Mouse (Mus musculus) ovary, adult 18-20 months (tissue): Measurements from ENCODE around the gene Rin3.

Experiments used
- DNase-seq: peaks from one replicate; pipeline ENCODE4 v3.0.0; 2022; ENCODE audit warnings: low spot score, mixed read lengths

Gene Rin3

DNA sequence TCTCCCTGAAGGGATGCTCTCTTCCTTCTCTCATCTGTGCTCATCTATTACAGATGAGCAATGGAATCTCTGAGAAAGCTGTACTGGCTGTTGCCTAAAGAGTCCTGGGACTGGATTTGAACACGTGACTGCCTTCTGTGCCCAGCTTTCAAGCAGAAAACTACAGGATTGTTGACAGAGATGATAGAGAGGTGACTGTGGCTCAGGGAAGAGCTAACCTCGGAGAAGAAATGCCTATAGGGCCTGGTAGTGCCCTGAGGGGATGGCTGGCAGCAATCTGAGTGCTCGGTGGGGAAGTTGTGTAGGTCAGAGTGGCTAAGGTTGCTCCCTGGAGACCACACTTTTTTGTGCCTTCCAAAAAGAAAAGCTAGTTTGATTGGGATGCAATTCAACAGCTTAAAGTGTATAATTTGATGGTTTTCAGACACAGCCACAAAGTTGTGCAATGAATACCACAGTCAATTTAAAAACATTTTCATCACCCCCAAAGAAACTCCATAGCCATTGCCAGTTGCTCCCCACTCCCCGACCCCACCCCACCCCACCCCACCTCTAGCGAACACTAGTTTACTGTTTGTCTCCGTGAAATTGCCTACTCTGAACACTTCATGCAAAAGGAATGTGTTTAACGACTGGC, 1.9 kb upstream of the Rin3 start:
- DNase-seq, result no peak

DNA sequence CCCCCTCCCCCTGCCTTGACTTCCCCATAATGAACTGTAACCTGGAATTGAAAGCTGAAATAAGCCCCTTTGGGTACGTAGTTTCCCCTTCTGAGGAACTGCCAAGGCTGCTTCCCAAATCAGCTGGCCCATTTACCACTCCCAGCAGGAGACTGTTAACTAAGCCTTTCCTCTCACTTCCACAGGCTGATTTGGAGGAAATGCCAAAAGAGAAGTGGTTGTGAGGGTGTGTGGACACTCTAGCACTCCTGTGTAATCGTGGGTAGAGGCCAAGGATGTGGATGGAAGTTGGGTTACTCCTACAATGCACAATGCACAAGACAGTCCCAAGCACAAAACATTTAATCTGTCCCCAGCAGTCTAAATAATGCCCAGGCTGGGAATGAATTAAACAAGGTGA, 722 bp upstream of the Rin3 start:
- no peak for DNase-seq

DNA sequence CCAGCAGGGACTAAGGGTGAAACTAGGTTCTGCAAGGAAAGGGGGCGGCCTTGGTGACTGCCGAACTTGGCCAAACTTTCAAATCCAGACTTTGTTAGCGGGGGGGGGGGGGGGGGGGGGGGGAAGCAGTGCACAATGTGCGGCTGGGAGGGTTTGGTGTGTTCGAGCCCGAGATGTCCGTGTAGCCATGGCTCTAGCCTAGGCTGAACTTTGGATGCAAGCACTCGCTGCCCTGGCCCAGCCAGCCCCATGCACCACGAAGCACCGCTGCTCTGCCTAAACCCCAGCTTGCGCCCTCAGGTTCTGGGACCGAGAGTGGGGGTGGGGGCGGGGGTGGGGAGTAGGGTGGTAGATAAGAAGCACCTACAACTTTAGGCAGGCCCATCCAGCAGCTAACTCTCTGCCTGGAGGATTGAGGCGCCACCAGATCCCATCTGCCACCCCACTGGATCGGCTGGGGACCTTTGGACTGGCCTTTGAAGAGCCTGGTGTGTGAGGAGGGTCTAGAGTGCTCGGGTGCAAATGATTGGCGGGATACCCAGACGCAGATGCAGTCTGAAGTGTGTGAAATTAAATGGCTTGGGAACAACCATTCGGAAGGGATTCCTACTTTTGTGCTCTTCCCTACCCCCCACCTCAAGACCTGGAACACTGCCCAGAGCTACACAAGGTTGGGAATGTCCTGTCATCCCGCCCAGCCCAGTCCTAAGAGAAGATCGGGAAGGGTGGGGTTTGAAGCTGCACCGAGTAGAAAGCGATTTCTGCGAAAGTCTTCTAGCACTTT, 827 bp downstream of the Rin3 start:
- DNase-seq, result no peak

DNA sequence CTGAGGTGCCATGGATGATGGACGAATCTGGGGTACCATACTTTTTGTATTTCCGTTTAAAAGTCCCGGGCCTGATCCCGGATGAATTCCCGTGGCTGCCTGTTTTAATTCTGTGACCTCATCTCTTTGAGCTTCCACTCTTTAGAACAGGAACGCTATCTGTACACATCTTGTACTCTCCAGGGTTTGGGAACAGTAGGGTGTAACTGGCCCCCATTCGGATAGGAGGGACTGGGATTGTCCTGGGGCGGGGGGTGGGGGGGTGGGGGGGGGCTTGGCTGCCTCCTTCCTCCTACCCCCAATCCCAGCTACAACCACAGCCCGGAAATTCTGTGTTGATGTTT, 1.4 kb downstream of the Rin3 start:
- no peak for DNase-seq

DNA sequence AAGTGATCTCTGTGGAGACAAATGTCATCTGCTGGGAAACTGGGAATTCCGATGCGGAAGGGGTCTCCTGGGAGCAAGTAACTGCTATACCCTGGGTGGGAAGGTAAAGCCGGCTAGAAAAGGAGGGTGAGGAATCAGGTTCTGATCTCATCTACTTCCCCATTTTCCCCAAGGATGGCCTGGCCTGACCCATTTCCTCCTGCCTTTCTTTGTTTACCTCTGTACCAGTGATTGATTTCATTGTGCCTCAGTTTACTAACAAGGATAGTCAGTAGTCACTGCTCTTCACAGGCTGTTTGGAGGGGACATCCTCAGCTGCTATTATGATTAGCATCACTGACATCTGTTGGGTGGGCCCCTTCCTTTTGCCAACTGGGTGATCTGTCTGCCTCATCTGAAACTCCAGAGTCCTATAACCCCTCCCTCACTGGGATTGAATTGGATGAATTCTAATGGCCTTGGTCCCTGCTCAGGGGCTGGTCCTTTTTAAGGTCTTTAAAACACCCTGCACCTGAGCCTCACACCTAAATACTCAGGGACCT, 1.8 kb downstream of the Rin3 start:
- no peak for DNase-seq

DNA sequence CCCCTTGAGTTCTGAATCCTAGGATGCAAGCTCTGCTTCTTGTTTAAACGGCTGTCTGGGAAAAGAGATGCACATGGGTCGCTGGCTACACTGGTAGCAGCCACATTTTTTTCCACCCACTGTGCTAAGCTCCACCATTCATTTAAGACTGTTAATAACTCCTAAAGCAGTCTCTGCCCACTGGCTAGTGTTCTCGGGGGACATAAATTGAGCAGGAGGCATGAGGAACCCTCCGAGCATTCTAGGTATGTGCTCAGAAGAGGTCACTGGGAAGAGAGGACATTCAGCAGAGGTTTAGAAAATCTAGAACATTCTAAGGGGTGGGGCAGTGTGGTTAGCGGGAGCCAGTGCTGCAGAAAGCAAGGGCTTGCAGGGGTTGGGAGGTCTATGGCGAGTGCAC, 2.5 kb downstream of the Rin3 start:
- DNase-seq, result no peak

DNA sequence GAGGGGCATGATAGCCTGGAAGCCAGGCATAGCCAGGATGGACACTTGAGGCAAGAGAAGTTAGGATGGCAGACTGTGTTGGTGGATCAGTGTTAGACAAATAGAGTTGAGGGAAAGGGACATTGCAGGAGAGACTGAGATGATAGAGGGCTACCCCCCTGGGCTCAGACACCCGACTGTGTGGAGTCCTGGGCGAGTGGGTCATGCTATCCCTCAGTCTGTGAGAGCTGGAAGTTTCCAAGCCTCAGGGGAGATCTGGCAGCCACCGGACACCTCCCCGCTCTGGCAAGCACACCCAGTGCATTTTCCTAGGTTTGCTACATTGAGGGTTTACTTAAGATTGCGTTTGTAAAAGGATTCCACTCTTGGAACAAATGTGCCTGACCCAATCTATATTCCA, 2.9 kb downstream of the Rin3 start:
- DNase-seq, result no peak

DNA sequence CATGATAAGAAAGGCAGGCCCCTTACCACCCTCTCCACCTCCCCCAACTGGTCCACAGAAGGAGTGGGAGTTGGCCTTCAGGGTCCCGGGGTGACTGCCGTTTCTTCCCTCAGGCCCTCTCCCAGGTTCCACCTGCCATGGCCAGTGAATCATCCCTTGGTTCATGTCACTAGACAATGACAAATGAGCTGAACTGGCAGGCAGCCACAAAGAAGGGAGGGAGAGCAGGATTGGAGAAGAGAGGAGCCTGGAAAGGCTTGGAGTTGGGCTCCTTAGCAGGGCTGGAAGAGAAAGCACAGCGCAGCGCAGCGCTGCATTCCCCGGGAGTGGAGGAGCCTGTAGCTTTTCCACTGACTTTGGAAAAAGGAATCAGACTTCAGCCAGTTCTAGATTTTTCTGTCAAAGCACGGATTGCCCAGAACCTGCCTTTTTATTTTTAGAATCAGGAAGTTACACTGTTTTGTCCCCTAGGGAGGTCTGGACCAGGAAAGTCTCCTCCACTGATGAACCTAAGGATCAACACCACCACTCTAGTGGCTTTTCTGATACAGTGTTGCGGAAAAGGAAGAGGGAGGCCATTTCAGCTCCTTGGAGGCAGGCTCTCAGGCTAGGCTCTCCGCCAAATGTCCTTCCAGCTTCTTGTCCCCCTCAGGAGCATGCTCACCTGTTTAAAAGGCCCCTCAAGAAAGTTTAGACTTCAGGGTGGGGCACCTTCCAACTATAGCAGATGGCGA, 4.0 kb downstream of the Rin3 start:
- peak; percentile 54 for DNase-seq

DNA sequence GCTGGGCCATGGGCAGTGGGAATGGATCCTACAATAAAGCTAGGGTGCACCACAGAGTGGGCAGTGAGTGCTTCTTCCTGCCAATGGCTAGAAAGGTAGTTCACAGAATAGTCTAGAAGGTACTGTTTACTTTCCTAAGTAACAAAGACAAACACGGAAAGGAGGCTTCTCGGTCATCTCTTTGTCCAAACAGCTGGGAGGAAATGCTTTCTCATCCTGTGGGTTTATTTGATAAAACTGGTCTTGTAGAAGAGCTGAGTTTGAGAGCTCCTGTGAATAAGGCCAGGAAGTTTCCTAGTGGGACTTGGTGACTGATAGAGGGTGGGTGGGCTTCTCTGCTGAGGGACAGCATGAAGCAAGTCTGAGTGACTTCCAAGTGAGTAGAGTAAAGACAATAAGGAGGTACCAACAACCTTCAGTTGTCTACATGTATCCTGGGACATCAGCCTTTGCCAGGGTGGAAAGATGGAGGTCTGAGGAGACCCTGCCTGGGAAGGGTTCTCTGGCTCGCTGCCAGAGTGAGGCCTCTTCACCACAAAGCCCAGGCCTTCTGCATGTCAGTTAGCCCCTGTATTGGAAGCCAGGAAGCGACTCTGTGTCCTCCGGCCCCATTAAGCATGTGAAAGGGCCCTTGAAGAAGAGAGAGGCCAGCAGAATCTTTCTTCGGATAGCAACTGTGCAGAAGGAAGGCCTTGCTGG, 5.2 kb downstream of the Rin3 start:
- DNase-seq, result no peak

DNA sequence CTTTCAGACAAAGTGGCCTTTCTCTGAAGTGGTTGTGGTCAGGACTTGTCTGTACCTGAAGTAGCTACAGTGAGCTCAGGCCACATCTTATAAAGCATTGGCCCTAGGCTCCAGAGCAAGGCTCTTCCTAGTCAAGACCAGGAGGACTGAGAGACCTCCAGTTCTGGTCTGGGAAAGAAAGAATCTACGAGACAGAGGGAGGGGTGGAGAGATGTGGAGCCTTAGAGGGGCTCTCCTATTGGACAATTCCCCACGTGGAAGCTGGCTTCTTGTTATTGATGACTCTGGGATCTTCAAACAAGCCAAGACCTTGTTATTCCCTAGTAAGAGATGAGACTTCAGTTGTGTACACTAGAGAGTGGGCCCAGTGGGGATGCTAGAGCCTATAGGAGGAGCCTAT, 6.0 kb downstream of the Rin3 start:
- DNase-seq, result no peak

DNA sequence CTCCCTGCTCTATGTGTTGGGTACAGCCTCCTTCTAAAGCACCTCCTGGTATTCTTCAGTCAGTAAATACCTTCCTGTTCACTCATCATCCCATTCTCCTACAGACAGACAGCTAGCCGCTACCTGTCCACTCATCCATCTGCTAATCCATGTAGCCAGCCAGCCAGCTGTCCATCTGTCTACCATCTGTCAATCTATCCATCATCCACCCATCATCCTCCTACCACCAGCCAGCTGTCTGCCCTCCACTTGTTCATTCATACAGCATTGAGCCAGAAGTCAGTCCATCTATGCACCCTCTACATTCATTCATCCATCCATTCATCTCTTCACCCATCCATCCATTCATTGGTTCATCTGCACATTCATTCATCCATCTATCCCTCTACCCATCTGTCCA, 6.7 kb downstream of the Rin3 start:
- no peak for DNase-seq

DNA sequence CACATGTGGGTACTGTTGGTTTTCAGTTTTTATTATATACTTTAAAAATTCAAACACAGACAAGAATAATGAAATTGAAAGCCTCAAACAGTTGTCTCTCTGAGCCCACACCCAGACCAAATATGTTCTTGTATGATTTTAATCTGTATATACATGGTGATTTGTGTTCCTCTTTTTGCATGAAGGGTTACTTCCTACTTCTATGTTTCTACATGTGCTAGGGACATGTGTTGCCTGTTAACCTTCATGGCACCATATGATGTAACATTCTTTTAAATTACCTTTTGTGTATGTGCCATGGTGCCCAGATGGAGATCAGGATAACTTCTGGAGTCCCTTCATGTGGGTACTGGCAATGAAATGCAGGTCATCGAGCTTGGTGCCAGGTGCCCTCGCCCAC, 7.8 kb downstream of the Rin3 start:
- DNase-seq, result no peak

DNA sequence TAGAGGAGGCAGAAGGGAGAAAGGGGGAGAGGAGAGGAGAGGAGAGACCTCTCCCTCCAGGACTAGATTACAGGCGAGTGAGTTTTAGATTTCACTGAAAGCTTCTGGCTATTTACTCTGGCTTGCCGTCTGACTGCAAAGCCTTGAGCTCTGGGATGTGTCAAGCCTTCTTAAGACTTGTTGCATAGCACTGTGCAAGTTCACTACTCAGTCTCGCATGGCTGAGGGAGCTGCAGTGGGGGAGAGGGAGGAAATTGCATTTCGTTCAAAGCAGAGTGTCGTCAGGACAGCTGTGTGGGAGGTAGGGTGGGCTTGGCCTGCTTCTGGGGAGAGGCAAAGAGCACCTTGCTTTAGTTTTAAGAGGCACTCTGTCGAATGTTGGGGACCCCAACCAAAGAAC, 8.8 kb downstream of the Rin3 start:
- no peak for DNase-seq

DNA sequence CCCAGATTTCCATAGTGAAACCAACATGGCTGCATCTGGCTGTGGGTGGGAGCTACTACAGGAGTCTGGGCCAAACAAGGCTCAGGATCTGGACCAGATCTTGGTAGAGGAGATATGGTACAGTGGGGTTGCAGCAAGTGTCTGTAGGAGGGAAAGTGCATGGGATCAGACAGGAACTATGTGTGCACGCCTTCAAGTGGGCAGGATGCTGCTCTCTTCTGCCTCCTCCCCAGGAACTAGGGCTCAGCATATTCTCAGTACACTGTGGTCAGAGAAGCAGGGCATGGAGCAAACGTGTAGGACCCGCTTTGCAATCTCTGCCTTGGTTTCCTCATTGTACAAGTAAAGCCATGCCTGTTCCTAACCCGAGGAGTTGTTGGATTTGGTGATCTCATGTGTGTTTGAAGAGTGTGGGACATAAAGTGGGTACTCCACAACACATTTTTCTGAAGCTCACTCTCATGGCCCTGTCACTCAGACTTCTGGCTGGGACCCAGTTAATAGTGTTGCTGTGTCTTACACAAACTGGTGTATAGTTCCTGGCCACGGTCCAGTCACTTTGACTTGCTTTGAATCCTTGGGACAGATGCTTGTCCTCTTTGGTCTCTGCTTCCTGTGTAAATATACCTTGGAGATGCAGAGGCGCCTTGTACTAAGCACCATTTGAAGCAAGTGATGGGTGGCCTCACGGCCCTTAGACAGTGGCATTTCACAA, 9.8 kb downstream of the Rin3 start:
- DNase-seq, result no peak

DNA sequence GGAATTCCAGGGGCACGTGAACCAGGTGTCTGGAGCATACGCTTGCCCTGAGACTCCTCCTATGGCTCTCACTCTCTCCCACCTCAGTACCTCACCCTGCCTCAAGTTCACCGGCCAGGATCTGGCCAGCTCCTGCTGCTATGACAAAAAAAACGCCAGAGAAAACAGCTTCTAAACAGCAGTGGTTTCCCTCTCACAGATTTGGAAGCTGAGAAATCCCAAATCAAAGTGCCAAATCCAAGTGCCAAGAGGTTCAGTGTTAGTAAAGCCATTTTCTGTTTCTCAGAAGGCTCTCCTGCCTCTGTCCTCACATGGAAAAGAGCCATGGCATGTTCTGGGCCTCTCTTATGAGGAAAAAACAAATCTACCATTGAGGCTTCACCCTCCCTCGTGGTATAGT, 11.8 kb downstream of the Rin3 start:
- no peak for DNase-seq

DNA sequence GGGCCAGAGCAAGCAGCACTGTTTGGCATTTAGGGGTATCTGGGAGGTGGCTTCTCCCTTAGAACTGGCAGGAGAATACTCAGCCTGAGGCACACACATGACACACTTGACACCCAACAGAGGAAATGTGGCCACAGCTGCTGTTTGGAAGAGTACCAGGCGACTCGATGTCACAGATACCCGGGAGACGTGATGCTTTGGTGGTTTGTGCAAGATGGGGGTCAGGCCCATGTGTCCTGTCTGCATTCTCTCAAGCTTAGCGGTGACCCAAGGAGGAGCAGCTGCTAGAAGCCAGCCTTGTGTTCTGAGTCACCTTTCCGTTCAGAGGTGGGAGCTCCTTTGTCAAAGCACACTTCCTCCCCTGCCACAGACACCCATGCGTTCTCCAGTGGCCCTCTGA, 12.4 kb downstream of the Rin3 start:
- DNase-seq, result no peak

DNA sequence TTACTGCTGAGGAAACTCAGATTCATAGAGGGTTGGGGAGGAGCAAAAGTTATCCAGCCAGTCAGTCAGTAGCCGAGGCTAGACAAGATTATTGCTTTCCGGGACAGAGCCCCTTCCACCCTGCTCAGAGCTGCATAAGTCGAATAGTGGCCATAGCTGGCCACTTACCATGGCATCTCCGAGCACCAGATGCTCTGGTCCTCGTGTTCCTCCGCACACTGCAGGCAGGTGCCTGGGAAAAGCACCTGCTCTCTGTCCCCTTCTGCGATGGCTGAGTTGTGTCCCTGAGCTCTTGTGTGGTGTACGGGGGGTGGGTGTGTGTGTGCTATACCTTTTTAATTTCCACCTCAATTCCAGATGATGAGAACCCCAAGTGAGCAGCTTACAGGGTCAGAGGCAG, 12.8 kb downstream of the Rin3 start:
- DNase-seq, result no peak

DNA sequence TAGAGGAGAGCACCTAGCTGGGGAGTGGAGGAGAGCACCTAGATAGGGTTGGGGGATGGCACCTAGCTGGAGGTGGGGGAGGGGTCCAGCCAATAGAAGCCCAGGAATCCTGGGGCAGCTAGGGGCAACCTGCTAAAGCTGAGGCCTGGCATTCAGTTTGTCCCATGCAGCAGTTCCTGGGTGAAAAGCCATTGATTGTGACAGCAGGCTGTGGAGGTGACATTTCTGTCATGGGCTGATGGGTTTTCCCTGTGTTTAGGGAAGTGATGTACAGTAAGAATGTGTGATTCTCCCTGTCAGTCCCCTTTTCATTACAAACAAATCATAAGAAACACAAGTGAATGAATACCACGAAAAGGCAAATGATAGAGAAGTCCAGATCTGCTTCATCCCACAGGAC, 13.5 kb downstream of the Rin3 start:
- no peak for DNase-seq

DNA sequence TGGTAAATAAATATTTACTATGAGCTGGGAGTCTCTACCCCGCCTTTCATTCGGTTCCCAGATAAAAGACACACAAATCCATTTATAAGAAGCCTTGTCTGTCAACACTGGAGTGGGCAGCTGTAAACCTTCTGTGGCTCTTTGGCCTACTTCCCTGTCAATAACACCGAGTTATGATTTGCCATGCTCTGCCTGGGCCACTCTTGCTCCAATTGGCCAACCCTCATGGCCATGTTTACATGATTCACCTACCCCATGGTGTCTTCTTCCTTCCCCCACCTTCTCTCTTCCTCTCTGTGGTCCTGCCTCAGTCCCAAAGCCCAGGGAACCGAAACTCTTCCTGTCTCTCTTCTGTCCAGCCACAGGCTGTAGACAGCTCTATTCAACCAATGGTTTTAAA, 14.1 kb downstream of the Rin3 start:
- no peak for DNase-seq

DNA sequence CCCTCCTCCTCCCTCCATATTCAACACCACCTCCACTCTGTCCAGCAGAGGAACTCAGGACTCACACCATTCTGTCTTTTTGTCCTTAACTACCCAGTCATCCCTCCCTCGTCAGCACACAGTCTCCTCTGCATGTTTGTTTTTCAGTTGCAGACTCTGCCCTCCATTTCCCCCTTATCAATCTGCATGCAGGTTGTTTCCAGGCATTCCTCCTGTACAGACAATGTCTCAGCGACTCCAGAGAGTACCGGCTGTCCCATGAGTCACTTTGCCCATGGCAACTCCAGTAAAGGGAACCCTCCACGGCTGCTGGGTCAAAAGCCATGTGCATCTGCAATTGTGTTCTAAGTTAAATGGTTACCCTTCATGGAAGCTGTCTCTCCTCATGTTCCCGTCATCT, 16.4 kb downstream of the Rin3 start:
- no peak for DNase-seq

DNA sequence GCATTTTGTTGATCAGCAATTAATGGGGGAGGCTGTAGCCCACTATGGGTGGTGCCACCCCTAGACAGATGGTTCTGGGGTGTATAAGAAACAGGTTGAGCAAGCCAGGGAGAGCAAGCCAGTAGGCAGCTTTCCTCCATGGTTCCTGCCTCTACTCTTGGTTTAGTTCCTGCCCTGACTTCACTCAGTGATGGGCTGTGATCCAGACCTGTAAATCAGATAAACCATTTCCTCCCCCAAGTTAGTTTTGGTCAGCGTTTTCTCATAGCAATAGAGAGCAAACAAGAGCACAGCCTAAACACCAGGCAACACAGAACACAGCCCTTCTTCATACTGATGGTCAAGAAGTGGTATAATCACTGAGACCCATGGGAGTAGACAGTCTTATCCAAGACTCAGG, 18.7 kb downstream of the Rin3 start:
- no peak for DNase-seq

DNA sequence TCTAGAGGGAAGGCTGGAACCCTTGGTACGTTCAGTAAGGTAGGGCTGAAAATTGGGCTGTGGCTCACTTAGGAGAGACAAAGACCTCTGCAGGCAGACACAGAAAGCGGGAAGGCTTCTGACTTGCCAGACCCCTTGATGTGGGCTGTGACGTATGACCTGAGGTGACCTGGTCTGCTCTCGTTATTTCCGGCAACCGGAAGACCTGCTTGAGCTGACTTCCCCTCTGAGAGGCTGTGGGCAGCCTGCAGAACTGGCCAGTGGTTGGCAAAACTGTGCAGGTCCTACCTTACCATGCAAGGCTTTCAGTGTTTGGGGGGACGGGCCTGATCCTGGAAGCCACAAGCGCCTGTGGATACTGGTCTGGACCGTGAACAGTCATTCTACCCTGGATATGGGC, 19.5 kb downstream of the Rin3 start:
- no peak for DNase-seq
